Mouse (Mus musculus) macrophage (primary cell): ENCODE results near the gene Uhrf2. TPM values are rescaled to one million over a fixed set of nuclear protein-coding genes. Genes with fewer than 3 reads are reported as not detected.
A peak's percentile ranks its signal among the peaks of the same experiment; 100 is the strongest.

ENCODE experiments used
- H3K27ac ChIP-seq: fragments of 350-480 bp; formaldehyde crosslinking; 2 replicates; pipeline ENCODE4 v1.9.0; 2021
- H3K36me3 ChIP-seq: fragments of 350-480 bp; formaldehyde crosslinking; 2 replicates; pipeline ENCODE4 v1.9.0; 2021; ENCODE audit errors: inconsistent target
- H3K4me3 ChIP-seq: fragments of 350-480 bp; formaldehyde crosslinking; 2 replicates; pipeline ENCODE4 v1.9.0; 2021; ENCODE audit errors: inconsistent target
- H3K79me2 ChIP-seq: fragments of 350-480 bp; formaldehyde crosslinking; 2 replicates; pipeline ENCODE4 v1.9.0; 2021; ENCODE audit errors: inconsistent target
- WGBS: methylation state at CpG from one replicate; pipeline ENCODE4 v1.1.7; 2026; ENCODE audit warnings: inconsistent platforms; ENCODE audit not compliant: missing documents; 5-methylcytosine and 5-hydroxymethylcytosine counted together
- polyA plus RNA-seq: library from polyadenylated mRNA; stranded (reverse); fragments of 250-400 nt; gene quantifications from 3 replicates; pipeline ENCODE4 v1.2.4, GENCODE M21; 2018; ENCODE audit warnings: inconsistent platforms

Gene Uhrf2
- polyA plus RNA-seq, 1 experiment from 2014 or later = 57.4 TPM

DNA sequence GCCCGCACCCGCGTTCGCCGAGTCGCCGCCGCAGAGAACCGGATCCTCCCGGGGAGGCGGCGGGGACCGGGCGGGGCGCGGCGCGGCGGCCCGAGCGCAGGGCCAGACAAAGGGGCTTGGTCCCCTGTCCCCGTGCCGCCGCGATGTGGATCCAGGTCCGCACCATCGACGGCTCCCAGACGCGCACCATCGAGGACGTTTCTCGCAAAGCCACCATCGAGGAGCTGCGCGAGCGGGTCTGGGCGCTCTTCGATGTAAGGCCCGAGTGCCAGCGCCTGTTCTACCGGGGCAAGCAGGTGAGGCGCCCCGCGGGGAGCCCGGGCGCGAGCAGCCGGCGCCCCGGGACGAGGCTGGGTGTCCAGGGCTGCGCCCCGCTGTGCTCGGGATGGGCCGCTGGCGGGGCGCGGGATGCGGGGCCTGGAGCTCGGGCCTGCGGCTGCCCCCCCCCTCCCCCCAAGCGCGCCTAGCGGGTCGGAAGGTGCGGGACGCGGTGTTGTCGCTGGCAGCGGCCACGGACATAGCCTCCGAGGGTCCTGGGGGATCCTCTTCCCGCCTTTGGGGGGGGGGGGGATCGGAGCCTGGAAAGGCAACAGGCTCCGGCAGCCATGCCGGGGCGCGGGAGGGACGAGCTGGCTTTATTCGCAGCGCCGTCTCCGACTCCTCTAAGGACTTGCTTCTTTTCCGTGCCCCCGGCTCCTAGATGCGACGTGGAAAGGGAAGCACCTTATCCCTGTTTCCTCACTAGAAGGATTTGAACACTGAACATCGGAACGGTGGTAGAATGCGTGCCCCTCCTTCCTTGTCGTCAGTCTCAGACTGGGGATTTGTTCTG is 539 bp downstream of the Uhrf2 start:
- peaks cover 50% of the 10 kb centered on the region for H3K79me2 ChIP-seq
- WGBS = under 1% methylated on average over 88 of the region's 92 CpGs
- H3K36me3 ChIP-seq = no peaks in the 10 kb centered on the region
- peak overlapping the region; percentile 76 for H3K27ac ChIP-seq
- peak overlapping the region; percentile 77 for H3K4me3 ChIP-seq

DNA sequence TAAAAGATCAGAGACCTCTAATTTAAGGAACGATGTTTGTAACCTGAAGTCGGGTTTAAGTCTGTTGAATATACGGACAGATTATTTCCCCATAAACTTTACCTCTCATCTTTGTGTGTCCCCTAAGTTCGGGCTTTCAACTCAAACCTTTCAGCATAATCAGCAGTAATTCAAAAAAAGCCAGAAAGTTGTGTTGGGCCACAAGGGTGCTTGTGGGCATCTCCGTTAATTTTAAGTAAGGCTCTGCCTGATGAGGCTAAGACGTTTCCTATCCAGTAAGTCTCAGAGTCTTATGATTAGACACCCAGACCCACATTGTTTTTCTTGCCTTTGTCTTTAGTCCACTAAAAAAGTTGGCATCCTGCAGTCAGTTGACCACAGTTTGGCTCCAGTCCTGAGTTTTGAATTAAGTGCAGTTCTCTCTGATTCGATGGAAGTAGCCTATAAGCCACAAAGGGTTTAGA is 1.2 kb downstream of the Uhrf2 start:
- Histone ChIP-seq H3K4me3 (peak overlapping the region; percentile 77), H3K79me2 (peaks cover 56% of the 10 kb centered on the region), H3K36me3 (no peaks in the 10 kb centered on the region), H3K27ac (peak overlapping the region; percentile 76)
- under 1% methylated on average over 7 of the region's 7 CpGs for WGBS

DNA sequence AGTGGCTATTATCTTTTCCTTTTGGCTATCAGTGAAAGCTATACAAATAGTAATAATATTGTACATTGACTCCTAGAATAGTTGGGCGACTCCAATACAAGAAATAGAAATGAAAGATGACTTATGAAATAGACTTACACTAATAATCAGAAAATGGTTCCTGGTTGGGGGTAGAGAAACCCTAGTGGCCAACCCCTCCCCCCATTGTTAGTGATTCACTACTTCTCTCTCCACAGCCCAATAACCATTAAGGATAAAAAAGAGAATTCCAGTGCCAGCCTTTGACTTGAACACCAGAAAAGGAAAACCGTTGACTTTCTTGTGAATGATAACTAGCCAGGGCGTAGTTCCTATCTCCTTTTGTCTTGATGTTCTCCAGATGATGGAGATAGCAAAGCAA is 1.9 kb downstream of the Uhrf2 start:
- H3K79me2 ChIP-seq = peaks cover 63% of the 10 kb centered on the region
- H3K27ac ChIP-seq = peak overlapping the region; percentile 76
- H3K4me3 ChIP-seq = peak overlapping the region; percentile 77
- 61% methylated on average over 3 of the region's 3 CpGs for WGBS
- H3K36me3 ChIP-seq = no peaks in the 10 kb centered on the region

DNA sequence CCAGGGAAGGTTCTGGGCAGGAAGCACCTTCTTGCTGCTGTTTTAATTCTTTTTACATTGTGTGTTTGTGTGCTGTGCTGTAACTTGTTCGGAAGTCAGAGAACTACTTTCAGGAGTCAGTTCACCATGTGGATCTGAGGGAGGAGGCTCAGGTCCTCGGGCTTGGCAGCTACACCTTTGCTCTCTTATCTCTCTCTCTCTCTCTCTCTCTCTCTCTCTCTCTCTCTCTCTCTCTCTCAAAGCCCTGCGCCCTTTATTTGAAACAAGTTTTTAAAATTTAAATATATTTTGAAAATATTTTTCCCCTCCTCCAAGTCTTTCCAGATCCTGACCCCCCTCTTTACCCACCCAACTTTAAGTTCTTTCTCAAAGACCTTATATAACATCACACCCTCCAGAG is 5.0 kb downstream of the Uhrf2 start:
- no peak overlapping the region for H3K4me3 ChIP-seq

DNA sequence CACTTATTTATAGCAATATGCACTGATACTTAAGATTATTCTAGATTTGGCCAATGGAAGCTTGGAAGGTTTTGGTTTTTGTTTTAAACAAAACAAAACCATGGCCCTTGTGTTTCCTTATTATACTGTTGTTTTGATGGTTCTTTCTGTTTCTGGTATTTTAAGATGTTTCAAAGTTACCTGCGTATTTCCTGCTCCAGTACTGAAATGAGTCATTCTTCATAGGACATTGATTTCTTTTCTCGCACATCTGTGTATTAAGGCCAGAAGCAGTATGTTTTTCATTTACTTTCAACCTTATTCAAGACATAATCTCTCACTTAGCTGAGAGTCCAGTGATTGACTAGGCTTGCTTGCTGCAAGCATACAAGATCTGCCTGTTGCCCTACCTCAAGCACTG is 13.4 kb downstream of the Uhrf2 start:
- no peak overlapping the region for H3K4me3 ChIP-seq
- H3K79me2 ChIP-seq = peaks cover 100% of the 10 kb centered on the region
- 96% methylated on average over 2 of the region's 2 CpGs for WGBS
- H3K36me3 ChIP-seq = peaks cover 48% of the 10 kb centered on the region; the same call in 1 of the 2 replicates
- H3K27ac ChIP-seq = no peak overlapping the region

More for the DNA sequence above, 5.0 kb downstream of the Uhrf2 start:
- Histone ChIP-seq H3K27ac (no peak overlapping the region), H3K36me3 (no peaks in the 10 kb centered on the region), H3K79me2 (peaks cover 95% of the 10 kb centered on the region)
- WGBS = 76% methylated on average over 2 of the region's 3 CpGs

DNA sequence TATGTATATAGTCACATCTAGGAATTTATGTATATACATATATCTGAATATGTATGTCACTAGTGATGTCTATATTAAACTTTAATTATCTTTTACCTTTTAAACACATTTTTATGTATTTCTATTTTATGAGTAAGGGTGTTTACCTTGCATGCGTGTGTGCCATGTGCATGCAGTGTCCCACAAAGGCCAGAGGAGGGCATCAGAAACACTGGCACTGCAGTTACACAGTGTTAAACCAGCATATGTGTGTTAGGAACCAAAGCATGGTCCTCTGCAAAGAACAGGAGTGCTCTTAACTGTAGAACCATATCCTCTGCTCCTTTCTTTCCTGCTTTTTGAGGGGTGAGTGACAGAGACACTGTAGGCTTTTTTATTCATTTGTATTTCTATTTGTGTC is 14.3 kb downstream of the Uhrf2 start:
- WGBS = 83% methylated on average over 1 of the region's 1 CpGs
- Histone ChIP-seq H3K4me3 (no peak overlapping the region), H3K27ac (no peak overlapping the region), H3K36me3 (peaks cover 48% of the 10 kb centered on the region; the same call in 1 of the 2 replicates), H3K79me2 (peaks cover 100% of the 10 kb centered on the region)

DNA sequence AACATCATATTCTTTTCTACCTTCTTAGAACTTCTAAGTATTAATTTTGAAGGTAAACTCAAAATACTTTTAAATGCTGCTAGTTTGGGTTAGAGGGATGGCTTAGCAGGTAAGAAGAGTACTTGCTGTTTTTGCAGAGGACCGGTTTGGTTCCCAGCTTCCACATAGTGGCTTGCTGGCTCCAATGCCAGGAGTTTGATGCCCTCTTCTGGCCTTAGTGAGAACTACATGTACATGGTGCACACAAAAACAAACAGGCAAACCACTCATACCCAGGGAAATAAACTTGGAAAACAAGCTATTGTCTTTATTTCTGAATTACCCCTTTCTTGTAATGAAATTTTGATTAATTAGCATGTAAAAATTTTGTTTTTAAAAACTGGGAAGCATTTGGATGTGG is 15.5 kb downstream of the Uhrf2 start:
- 92% methylated on average over 1 of the region's 1 CpGs for WGBS
- no peak overlapping the region for H3K27ac ChIP-seq
- H3K4me3 ChIP-seq = no peak overlapping the region
- H3K79me2 ChIP-seq = peaks cover 100% of the 10 kb centered on the region
- H3K36me3 ChIP-seq = peaks cover 48% of the 10 kb centered on the region; the same call in 1 of the 2 replicates

DNA sequence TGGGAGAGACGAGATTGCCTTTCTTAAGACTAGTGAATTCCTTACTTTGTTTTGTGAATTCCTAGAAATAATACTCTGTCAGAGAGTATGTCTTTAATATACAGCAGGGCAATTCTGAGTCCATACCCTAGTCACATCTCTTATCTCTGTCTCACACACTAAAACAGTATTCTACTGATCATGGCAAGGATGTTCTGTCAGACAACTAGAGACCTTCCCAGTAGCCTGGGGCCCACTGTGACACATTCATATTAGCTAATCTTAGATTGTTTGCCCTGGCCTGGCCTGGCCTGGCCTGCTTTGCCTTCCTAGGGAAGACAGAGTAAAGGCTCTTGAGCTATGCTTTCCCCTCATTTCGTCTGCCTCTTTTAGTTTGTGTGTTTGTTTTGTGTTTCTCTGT is 20.3 kb downstream of the Uhrf2 start:
- no peak overlapping the region for H3K4me3 ChIP-seq
- H3K36me3 ChIP-seq = peaks cover 20% of the 10 kb centered on the region; the same call in 1 of the 2 replicates
- 97% methylated on average over 2 of the region's 2 CpGs for WGBS
- no peak overlapping the region for H3K27ac ChIP-seq
- peaks cover 100% of the 10 kb centered on the region for H3K79me2 ChIP-seq

DNA sequence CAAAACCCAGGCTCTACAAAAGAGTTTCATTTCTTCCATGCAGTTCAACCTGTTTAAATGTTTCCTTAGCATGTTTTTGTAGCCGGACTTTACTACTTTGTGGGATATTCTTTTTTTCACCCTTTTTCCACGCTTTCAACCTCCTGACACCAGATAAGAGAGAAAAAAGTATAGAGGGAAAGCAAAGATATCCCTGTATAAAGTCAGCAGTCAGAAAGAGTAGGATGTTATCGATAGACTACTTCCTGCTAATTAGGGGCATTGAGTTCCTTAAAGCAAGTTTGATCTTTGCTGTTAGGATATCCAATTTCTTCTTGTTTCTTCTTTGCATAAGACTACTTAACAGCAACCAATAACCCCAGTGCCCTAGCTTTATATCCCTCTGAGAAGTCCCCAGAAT is 21.2 kb downstream of the Uhrf2 start:
- H3K79me2 ChIP-seq = peaks cover 100% of the 10 kb centered on the region
- no peak overlapping the region for H3K4me3 ChIP-seq
- peaks cover 16% of the 10 kb centered on the region; the same call in 1 of the 2 replicates for H3K36me3 ChIP-seq
- 84% methylated on average over 3 of the region's 3 CpGs for WGBS
- no peak overlapping the region for H3K27ac ChIP-seq

DNA sequence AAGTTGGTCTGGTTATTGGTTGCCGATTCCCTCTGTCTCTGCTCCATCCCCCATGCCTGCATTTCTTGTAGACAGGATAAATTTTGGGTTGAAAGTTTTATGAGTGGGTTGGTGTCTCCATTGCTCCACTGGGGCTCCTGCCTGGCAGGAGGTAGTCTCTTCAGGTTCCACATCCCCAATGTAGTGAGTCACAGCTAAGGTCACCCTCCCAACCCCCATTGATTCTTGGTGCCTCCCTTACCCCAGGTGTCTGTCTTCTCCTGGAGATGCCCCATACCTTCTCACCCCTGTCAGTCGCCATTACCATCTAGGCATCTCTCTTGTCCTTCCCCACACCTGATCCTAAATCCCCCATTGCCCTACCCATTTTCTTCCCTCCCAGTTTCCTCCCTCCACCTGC is 23.9 kb downstream of the Uhrf2 start:
- Histone ChIP-seq H3K4me3 (no peak overlapping the region), H3K36me3 (0 out of 2 replicates have a peak, but pooled peaks cover 6% of the 10 kb centered on the region), H3K79me2 (peaks cover 100% of the 10 kb centered on the region), H3K27ac (no peak overlapping the region)
- WGBS = 100% methylated on average over 2 of the region's 2 CpGs

DNA sequence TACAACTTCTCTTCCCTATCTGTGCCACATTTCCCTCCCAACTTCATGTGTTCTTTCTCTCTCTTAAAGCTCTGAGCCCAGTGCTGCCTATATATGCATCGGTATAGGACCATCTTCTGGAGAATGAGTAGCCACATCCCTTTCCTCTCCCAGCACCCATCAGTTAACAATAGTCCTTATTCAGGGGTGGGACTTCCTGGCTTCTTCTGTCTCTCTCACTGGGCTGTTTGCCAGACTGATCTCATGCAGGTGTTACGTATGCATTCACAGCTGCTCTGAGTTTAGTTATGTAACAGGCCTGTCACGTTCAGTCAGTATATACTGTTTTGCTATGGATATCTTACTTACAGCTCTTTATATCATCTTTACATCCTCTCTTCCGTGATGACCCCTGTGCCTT is 35.5 kb downstream of the Uhrf2 start:
- Histone ChIP-seq H3K79me2 (peaks cover 100% of the 10 kb centered on the region), H3K4me3 (no peak overlapping the region), H3K27ac (no peak overlapping the region), H3K36me3 (peaks cover 1% of the 10 kb centered on the region; the same call in 1 of the 2 replicates)
- WGBS = 71% methylated on average over 4 of the region's 4 CpGs

DNA sequence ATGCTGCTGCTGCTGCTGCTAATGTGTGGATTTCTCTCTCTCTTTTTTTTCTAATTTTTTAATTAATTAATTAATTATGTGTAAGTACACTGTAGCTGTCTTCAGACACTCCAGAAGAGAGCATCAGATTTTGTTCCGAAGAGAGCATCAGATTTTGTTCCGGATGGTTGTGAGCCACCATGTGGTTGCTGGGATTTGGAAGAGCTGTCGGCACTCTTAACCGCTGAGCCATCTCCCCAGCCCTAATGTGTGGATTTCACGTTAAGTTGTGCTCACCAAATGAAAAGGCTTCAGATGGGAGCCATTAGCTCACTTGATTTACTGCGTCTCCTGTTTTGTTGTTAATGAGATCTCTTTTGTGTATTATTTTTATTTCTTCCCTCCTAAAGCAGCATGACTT is 59.9 kb downstream of the Uhrf2 start:
- no peak overlapping the region for H3K27ac ChIP-seq
- no peaks in the 10 kb centered on the region for H3K79me2 ChIP-seq
- peaks cover 86% of the 10 kb centered on the region for H3K36me3 ChIP-seq
- H3K4me3 ChIP-seq = no peak overlapping the region
- 97% methylated on average over 6 of the region's 6 CpGs for WGBS

DNA sequence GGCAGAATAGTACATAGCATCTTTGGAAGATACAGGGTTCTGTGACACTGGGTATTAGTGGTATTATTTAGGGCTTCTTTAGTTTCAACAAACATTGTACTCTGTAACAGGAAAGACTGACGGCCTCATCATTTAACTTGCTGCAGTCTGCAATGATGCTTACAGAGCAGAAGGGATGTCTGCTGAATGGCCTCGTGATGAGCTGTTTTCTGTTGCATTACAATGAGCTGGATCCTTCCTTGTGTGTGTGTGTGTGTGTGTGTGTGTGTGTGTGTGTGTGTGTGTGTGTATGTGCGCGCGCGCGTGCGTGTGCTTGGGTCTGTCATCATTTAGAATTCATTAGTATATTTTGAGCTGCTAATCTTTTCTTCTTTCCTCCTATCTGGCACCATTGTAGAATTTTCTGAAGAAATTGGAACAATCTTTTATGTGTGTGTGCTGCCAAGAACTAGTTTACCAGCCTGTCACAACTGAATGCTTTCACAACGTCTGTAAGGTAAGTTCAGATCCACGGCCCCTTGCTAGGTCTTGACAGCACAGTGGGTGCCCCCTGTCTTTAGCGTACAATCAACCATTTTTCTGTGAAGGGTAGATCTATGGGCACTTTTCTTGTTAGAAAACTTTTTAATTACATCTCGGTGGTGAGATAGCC is 61.5 kb downstream of the Uhrf2 start:
- peaks cover 71% of the 10 kb centered on the region for H3K36me3 ChIP-seq
- 93% methylated on average over 11 of the region's 12 CpGs for WGBS
- no peaks in the 10 kb centered on the region for H3K79me2 ChIP-seq
- H3K4me3 ChIP-seq = no peak overlapping the region
- H3K27ac ChIP-seq = no peak overlapping the region

DNA sequence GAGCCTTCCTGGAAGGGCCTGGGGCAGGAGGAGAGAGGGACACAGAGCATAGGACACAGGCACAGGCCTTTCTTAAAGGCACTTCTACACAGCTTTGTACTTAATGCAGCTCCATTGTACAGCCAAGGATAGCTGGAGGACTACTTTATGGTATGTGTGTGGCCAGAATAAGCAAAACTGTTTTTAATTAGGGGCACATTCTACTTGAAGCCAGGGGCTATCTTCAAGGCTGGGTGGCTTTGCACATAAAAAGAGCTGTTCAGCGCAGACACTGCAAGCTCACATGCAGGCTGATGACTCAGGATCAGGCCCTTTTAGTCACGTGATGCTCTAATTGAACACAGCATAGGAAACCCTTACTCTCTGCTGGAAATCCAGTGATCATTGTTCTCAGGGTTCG is 65.9 kb downstream of the Uhrf2 start:
- H3K79me2 ChIP-seq = no peaks in the 10 kb centered on the region

DNA sequence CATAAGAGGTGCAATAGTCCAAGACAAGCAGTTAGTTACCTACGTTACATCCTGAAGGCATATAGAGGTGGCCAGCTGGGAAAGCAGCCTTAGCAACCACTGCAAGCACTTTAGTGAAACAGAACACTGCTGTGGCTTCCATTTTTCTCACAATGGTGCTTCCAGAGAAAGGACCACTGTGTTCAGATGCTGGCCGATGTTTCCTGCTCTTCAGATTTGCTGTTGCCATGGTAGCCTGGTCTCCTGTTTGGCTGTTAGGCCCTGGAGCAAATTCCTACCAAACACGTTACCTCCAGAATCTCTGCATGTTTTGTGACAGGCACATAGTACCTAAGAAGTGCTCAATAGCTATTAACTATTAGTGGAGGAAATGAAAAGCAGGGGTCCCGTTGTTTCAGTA is 66.7 kb downstream of the Uhrf2 start:
- Histone ChIP-seq H3K36me3 (peaks cover 24% of the 10 kb centered on the region), H3K79me2 (no peaks in the 10 kb centered on the region), H3K27ac (peak overlapping the region; percentile 88), H3K4me3 (no peak overlapping the region)
- WGBS = 95% methylated on average over 4 of the region's 4 CpGs

More for the DNA sequence above, 65.9 kb downstream of the Uhrf2 start:
- Histone ChIP-seq H3K36me3 (peaks cover 32% of the 10 kb centered on the region), H3K27ac (peak overlapping the region; percentile 88), H3K4me3 (no peak overlapping the region)
- 70% methylated on average over 3 of the region's 3 CpGs for WGBS
